Mouse (Mus musculus) yolk sac, embryonic 10.5 days (tissue): ENCODE measurements at regions not wholly inside any gene's neighbourhood (a gene's known extent, or its start where the extent isn't known, plus 50 kb on each side); places are given as distances from the start of the nearest gene placed in this dataset.

Experiments used
- DNase-seq: peaks from one replicate; pipeline ENCODE4 v3.0.0-alpha.2; 2017; ENCODE audit warnings: low spot score

- DNase-seq: no peak
These were observed 286.8 kb upstream of the Xrcc4 start for GRCm38 (mm10) chr13:90376207-90376606.

- no peak for DNase-seq
These were observed 282.2 kb upstream of the Xrcc4 start for GRCm38 (mm10) chr13:90371415-90372150.

DNA sequence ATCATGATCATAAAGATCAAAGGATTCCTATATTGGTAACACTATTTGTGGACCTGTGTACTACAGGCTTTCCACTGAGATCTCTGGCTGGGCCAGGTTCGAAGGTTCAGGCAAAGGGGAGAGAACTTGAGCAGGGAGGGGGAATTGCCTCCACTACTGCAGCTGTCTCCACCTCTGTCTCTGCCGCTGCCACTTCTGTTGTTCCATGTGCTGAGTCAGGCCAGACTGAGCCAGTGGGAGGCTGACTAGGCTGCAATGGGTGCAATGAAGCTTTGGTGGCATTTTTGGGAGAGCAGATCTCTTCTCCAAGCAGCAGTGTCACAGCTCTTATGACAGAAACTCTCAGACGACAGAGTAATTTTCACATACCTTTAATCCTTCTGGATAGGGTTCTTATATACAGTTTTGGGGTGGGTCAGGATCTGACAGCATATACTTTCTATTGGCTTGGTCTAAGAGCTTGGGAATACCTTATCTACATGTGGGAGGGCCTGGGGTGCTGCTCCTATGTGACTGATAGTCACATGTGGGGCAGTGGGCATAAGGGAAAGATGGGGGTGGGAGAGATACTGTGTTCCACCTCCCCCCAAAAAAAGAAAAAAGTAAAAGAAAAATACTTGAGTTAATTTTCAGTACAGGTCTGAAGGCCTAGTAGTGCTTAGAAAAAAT is 281.5 kb upstream of the Xrcc4 start:
- DNase-seq: no peak

DNA sequence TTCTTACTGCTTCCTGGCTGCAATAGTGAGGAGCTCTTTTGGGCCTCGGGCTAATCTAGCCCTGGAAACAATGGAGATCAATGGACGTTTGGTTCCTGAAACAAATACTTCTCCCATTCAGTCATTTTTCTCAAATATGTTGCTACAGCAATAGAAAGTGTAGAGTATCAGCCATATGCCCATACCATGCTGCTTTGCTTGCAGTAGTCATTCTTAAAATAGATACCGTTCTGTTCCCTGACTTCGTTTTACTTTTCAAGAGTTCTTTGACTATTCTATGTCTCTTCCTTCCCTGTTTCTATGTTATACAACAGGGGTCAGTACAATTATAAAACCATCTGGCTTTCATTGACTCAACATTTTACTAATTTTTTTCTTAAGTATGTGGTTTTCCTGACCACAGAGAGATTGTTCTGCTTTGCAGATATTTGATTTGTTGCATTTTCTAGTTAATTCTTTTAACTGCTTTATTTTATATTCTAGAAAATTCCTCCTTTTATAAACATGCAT is 275.2 kb upstream of the Xrcc4 start:
- DNase-seq: no peak

DNA sequence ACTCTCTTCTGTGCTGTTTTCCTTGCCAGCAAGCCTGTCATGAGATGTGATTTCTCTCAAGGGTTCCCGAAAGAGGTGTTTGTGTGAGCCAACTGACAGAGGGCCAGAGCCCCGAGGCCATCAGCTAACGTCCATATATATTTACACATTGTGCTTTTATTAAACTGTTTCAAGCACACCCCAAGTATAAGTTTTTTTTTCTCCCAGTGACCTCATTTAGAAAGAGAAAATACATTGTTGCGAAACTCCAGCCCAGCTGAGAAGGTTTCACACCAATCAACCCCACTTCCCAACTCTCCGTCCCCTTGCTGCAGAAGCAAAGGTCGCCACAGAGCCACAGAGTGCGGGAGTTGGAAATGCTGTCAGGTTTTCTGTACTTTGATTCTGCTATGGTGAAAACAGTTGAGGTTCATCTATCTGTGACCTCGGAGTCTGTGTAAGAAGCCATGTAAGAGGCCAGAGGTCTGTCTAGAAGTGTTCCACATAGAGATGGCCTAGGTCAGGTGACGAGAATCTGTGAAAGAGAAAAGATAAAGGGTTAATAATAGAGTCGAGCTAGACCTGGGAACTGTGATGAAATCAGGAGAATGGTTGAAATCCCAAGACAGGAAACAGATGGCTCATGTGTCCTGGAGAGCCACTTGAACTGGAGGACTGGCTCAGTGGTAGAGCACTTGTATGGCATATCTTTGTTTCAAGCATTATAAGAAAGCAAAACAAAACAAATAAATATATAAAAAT is 270.6 kb upstream of the Xrcc4 start:
- DNase-seq: no peak

- DNase-seq: no peak
These were observed 268.7 kb upstream of the Xrcc4 start for GRCm38 (mm10) chr13:90358149-90358548.

GRCm38 (mm10) chr13:90355602-90356001 is 266.2 kb upstream of the Xrcc4 start:
- DNase-seq: no peak

- DNase-seq: no peak
These were observed 253.4 kb upstream of the Xrcc4 start for GRCm38 (mm10) chr13:90342823-90343222.

- no peak for DNase-seq
These were observed 252.3 kb upstream of the Xrcc4 start for GRCm38 (mm10) chr13:90341597-90342212.

DNA sequence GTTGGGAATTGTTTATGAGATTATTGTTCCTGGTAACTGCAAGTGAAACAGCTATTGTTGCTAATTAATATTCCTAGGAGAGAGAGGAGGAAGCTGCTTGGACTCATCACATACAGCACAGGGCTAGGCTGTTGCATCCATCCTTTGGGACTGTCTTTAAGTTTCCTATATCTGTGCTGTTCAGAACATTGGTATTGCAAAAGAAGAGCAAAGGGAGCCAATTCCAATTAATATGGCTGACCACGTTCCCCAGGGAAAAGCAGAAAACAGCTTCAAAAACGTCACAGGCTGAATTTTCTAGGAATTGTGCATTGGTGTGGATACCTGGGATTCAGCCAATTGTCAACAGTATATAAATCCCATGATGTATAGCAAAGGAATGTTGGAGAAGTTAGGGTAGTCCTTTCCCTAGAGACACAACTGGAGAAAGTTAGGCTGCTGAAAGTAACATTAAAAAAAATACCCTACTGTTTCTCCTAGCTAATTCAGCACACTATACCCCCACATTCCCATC is 251.3 kb upstream of the Xrcc4 start:
- DNase-seq: no peak

DNA sequence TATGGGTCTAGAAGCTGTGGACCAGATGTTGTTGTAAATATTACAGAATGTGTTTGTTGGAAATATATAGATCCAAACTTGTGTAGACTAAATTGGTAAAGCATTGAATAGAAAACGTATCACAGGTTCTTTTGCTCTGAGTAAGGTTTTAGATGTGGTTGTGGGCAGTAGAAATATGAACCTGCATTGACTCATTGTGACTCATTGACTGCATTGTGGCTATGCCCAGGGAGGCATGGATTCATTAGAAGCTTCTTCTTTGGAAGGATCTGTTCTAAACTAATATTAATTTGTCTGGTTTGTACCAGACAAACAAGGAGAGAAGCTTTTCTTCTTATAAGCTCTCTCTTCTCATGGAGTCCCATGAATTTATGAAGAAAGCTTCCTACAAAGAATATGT is 248.2 kb upstream of the Xrcc4 start:
- DNase-seq: no peak

DNA sequence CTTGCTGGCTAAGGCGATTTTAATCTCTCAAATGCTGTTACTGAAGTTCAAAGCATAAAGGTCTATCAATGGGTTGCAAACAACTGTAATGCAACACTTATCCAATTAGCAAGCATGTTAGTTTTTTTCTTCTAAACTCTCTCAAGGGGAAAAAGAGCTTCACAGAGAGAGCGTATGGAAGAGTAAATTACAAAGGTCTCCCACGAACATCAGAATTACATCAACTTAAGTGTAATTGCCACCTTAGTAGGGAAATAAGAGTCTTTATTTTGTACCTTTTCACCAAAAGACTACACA is 246.3 kb upstream of the Xrcc4 start:
- no peak for DNase-seq

DNA sequence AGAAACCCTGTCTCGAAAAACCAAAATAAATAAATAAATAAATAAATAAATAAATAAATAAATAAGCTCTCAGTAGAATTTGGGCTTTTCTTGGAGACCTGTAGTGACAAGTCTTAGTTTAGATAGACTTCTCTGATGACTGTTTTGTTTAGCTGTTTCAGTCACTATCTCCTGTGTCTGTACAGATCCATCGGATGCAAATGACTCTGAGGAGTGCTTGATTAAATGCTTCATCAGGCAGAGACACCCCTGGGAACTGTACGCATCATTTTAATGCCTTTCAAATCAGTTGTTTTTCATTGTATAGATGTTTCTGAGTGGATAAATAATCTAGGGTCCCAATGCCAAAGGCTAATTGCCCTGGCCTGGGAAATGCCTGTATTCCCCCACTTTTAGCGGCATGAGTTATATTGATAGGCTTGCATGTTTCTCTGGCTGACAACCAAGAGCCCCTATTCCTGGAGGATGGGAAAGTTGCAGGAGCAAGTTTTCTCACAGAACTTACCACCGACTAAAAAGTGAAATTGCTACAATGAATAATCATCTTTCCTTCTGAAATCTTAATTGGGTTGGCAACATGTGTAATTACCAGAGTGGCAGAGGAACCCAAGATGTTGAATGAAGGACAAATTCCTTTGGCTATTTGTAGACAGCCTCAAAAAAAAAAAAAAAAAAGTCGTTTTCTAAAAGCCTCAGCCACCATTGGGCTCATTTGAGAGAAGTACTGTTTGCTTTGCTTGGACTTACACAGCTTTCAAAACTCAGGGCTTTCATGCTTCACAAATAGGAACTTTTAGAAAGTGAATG is 245.7 kb upstream of the Xrcc4 start:
- no peak for DNase-seq

- no peak for DNase-seq
These were observed 244.9 kb upstream of the Xrcc4 start for GRCm38 (mm10) chr13:90334286-90334685.

- DNase-seq: no peak
These were observed 235.8 kb upstream of the Xrcc4 start for GRCm38 (mm10) chr13:90325226-90325625.

GRCm38 (mm10) chr13:90313209-90313978 is 224.0 kb upstream of the Xrcc4 start:
- DNase-seq: no peak

GRCm38 (mm10) chr13:90310482-90310881 is 221.1 kb upstream of the Xrcc4 start:
- no peak for DNase-seq

- no peak for DNase-seq
These were observed 211.1 kb upstream of the Xrcc4 start for GRCm38 (mm10) chr13:90300481-90300880.

DNA sequence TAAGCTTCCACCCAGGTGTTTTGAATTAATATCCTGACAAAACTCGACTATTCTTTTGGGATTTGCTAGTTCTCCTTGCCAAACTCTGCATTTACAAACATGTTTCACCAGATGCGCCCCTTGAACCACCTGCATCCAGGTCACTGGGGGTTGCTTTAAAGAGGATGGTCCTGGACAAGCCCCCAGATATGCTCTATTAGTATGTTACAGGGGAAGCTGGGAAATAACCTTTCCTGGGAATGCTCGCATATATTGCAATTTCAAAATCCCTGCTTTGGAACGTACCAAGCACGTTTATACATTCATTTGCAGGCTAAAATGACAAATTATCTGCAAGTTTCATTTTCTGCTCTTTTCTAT is 205.2 kb upstream of the Xrcc4 start:
- no peak for DNase-seq

DNA sequence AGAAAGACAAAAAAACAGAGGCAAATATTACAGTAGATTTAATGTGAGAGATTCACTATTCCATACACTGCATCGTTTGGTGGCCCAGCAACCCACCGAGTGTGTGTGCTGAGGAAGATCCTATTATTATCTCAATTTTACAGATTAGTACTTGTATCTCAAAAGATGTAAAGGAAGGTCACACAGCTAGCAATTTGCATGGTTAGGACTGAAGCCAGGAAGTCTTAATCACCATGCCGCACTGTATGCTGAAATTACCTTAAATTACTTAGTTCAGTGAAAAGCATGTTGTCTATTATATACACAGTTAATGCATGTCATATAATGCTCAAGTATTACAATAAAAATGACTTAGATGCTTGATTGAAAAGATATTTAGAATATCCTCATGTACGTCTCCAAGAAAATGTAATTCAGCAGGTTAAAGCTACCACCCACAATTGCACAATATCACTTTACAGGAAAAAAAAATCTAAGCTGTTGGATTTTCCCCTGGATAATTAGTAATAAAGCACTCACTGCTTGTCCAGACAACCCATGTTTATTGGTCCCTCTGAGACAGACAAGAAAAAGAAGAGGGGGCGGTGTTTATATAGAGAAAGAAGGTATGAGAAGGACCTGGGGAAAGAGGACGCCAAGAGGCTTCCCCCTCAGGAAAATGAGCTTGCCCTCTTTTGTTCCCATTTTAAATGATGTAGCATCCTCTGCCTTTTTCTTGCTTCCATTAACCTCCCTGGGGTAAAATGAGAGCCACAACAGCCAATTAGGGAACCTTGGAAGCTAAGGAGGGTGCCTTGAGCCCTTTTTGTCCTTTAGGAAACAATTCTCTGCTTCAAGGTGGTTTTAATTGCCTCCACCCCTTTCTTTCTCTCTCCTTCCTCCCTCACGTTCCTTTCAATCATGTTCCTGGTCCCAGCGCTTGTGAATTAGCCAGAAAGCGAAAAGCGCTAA is 204.6 kb upstream of the Xrcc4 start:
- no peak for DNase-seq
